Mouse (Mus musculus) heart, adult 9 months (tissue): ENCODE data around the gene Catsperd.
"Not testable (repeated sequence)": the region's sequence is repeated elsewhere in the genome, so short reads cannot be mapped to it uniquely, and the experiment has no call there.

Experiments
- DNase-seq, 2 experiments: peaks; one replicate each; pipeline ENCODE4 v3.0.0; 2022; ENCODE audit warnings: low spot score in 2 of 2

Catsperd gene

DNA sequence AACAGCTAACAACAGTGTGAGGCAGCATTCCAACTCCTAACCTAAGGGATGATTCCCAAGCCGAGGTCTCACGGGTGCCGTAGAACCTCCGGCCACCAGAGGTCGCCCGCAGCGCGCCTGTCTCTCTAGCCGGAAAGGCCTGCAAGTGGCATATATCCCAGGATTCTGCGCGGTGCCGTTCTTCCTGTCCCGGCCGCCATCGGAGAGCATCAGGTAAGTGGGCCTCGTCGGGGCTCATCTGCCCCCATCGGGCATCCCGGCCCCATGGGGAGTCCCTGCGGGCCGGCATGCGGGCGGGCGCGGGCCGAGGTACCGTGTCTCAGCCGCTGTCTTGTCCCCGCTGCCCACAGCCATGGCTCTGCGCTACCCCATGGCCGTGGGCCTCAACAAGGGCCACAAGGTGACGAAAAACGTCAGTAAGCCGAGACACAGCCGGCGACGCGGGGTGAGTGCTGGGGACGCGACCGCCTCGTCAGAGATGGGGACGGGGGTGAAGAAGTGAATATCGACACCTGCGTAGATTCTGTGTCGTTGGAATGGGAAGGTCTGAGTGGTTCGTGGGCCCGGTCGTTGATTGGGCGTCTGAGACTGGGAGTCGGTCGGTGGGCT lies 14.6 kb upstream of the Catsperd start, which contains the start of gene Rpl36:
Rpl36 (plus strand) TSS at position 181 of the 609 bp plus-strand sequence.
- peak; percentile 90 to 95 for DNase-seq

DNA sequence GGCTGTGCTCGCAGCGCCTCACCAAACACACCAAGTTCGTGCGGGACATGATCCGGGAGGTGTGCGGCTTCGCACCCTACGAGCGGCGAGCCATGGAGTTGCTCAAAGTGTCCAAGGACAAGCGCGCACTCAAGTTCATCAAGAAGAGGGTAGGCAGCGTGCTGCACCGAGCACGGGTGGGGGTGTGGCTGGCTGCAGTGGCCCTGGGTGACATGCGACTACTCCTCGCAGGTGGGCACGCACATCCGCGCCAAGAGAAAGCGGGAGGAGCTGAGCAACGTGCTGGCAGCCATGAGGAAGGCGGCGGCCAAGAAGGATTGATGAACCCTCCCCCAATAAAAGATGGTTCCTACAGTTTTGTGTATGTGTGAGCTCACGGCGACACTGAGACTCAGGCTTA lies 14.1 kb upstream of the Catsperd start:
- DNase-seq = not testable (repeated sequence)

DNA sequence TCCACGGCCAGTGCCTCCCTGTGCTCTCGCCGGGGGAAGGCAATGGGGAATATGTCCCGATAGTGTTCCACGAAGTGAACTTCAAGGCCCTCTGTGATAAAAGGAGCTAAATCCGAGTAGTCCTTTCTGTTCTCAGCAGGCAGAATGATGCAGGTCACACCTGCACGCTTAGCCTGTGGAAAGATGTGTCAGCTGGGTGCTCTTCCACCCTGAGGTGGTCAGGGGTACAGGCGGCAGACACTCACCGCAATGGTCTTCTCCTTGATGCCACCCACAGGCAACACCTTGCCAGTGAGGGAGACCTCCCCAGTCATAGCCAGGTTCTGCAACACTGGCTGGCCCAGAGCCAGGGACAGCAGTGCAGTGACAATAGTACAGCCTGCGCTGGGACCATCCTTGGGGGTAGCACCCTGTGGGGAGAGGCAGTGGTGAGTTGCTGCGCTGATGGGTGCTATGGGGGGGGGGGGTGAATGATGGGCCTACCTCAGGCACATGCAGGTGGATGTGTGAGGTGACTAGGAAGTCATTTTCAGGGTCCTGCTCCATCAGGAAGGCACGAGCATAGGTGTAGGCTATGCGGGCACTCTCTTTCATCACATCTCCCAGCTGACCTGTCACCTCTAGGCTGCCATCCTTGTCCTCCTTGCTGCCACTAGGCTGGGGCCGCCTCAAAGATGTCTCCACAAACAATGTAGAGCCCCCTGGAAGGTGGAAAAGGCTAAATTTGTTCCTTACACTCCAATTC lies 13.4 kb upstream of the Catsperd start:
- DNase-seq = no peak

DNA sequence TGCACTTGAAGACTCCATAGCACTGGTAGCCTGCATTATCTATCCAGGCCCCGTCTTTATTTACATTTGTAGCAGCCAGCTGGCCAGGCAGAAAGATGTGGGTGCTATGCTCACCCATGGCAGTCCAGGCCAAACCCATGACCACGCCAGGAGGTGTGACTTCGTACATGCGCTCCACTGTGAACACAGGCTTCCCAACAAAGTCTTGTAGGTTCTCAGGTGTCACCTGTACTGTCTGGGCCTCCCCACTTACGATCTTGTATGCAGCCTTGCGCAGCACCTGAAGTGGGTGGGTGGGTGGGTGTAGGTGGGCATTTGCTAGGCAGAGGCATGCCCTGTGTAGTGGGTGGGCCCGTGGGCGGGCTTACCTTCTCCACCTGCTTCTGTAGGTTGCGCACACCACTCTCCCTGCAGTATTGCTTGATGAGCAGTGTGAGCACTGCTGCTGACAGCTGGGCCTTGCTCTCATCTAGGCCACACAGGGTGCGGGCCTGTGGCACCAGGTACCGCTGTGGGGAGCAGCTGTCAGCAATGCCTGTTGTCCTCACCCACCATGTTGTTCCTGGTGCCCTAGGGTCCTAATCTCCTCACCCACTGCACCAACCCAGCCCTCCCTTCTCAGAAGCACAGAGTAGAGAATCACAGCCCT lies 12.7 kb upstream of the Catsperd start:
- DNase-seq = no peak

DNA sequence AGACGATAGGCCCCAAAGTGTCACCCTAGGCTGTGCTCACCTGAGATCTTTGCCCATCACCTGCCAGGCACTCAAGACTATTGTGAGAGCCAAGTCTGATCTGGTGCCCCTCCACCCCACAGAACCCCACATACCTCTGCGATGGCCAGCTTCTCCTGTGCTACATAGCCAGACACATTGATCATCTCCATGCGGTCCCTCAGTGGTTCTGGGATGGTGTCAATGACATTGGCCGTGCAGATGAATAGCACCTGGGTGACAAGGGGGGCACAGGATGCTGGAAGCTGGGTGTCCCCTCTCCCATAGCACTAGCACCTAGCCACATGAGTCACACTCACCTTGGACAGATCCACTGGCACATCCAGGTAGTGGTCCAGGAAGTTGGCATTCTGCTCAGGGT lies 12.2 kb upstream of the Catsperd start:
- DNase-seq = no peak

DNA sequence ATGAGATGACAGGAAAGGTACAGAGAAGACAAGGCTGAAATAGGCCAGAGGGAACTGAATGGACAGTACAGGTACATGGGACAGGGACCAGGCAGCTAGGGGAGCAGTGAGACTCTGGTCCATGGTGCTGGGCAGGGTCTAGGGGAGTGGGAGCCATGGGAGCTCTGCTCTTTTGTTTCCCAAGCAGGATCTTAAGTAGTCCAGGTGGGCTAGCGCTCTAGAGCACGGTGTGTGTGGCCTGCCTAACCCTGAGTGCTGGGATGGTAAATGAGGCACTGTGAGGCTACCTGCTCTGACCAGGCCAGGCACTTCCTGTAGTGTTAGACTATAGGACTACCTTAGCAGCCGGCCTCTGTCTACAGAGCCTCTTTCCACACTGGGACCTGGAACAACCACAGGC lies 11.2 kb upstream of the Catsperd start:
- DNase-seq = no peak

DNA sequence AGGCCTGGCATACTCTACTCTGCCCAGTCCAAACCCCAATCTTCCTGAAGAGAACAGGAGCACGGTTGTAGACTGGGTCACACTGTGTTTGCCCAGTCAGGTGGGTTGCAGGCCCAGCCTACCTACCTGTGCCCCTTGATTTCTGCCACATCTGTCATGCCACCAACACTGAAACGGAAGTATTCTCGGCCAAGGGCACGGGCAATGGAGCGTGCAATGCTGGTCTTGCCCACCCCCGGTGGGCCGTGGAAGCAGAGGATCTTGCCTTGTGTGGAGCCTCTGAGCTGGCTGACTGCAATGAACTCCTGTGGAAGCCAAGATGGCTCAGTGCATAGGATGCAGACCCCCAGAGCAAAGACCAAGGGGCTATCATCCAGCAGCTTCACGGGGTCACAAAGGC lies 10.3 kb upstream of the Catsperd start:
- DNase-seq = no peak

DNA sequence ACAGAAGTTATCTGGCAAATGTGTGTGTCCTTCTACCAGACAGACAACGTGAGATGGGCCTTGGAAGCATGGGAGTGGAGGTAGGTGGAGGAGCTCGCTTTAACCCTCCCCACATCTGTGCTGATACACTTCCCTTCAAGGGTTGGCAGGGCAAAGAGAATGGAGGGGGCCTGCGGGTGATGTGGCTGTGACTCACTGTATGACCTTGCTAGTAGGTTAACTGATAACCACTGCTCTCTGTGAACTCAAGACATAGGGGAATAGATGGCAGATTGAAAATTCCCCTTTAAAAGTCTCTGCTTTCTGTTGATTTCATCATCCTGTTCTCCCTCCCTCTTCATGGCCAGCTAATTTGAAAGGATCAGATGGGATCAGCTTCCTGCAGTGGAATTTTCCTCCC lies 2.4 kb upstream of the Catsperd start:
- DNase-seq = no peak

DNA sequence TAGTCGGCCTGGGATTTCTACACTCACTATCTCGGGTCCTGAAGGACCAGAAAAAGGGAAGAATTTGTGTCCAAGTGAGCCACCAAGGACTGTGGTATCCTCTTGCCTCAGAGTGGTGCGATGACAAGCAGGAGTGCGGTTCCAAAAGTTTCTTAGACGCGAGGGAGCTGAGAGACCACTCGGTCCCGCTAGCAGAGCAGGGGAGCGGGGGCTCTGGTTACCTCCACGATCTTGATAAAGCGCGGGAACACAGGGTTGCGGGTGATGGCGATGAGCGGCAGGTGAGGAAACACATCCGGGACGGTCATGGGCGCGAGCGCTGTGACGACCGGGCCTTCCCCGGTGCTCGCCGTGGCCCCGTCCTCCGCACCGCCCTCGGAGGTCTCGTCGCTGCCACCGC lies 1.7 kb upstream of the Catsperd start:
- DNase-seq = no peak

DNA sequence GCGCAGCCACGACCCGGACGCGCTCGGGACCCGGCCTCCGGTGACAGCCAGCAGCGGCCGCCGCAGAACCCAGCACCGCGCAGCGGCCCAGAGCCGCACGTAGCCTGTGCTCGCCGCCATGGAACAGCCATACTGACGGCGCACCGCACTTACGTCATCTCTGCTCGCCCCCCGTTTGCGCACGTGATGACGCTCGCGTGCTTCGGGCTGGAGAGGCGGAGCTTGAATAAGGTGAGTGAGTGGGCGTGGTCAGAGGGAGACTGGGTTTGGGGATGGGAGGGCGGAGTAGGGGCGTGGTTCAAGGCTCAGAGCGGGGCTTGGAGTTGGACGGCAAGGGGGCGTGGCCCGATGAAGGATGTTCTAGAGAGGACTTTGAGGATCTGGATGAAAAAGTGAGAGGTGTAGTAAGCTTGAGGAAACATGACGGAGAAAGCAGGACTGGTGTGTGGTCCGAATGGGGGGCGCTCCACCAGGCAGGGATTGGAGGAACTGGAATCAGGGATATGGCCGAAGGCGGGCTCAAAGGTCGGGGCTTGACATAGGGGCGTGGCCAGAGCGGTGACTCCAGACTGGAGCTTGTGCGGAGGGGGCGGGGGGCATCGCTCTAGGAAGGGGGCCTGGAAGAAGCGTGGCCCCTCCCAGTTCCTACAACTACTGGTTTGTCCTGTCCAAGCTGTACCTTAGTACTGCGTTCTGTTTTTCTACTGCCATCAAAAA lies 1.0 kb upstream of the Catsperd start, which contains the start of gene Lonp1:
Lonp1 (minus strand) TSS at position 134 of the 717 bp plus-strand sequence.
- peak; percentile 91 to 93 for DNase-seq

DNA sequence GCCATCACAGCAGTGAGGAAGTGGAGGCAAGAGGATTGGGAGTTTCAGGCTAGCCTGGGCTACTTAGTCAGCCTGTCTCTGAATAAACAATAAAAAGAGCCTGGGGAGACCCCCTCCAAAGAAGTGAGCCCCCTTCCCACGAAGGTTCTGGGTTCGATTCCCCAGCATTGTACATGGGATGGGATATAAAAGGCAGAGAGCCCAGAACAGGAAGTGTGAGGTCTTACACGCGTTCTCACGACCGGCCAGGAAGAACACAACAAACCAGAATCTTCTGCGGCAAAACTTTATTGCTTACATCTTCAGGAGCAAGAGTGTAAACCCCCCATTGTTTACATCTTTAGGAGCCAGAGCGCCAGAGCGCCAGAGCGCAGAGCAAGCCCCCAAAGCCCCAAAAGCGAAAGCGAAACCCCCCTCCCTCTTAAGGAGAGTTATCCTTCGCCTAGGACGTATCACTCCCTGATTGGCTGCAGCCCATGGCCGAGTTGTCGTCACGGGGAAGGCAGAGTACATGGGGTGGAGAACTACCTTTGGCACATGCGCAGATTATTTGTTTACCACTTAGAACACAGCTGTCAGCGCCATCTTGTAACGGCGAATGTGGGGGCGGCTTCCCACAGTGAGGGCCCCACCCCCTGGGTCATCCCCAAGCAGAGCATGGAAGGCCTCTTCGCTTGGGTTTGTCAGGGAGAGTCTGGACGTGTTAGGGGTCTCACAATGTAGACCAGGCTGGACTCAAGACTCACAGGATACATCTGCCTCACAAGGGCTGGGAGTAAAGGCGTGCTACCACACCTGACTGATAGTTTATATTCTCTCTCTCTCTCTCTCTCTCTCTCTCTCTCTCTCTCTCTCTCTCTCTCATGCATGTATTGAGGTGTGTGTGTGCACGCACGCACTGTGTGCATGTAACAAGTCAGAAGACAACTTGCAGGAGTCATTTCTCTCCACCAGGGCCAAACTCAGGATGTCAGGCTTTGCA lies 2.1 kb downstream of the Catsperd start:
- DNase-seq = not testable (repeated sequence)

DNA sequence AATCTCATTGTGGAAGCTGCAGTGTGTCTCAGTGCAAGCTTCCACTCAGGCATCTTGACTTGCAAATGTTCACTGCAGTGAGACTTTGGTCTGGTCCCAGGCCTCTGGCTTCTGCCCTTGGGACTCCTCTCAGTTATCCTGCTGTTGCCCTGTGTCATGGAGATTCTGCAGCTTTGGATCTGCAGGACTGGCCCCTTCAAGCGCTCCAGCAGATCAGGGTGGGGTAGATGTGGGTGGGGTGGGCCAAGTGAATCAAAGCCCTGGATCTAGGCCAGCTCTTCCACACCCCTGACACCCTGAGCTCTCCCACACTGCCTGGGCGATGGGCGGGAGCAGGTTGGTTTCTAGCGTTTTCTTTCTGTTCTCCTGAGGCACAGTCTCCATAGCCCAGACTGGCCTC lies 3.9 kb downstream of the Catsperd start:
- no peak for DNase-seq

DNA sequence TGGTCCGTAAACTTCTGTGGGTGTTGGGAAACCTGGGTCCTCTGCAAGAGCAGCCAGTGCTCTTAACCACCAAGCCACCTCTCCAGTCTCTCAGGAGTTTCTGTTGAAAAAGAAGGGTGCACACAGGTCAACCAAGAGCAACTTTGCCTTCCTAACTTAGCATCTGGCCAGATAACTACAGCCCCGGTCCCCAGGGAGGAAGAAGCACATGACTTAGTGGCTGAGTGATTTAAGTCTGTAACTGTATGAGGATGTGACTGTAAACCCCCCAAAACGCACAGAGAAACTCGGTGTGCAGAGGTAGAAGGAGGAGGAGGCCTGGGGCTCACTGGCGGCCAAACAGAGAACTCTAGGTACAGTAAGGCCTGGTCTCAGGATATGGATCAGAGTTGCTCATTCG lies 6.1 kb downstream of the Catsperd start:
- DNase-seq = no peak

DNA sequence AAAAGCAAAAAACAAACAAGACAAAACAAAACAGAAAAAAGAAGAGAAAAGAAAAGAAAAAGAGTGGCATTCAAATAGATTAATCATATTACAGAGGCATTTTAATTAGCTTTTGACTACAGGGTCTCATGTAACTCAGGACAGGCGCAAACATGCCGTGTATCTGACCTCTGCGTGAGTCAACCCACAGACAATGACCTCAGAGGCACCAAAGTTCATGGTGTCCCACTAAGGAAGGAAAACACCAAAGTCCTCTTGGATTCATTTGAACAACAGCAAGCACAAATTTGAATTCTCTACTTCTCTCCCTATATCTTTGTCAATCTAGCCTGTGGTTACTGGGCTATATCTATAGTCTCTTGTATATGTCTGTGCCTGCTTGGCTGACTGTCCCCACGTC lies 15.3 kb downstream of the Catsperd start:
- DNase-seq = no peak

DNA sequence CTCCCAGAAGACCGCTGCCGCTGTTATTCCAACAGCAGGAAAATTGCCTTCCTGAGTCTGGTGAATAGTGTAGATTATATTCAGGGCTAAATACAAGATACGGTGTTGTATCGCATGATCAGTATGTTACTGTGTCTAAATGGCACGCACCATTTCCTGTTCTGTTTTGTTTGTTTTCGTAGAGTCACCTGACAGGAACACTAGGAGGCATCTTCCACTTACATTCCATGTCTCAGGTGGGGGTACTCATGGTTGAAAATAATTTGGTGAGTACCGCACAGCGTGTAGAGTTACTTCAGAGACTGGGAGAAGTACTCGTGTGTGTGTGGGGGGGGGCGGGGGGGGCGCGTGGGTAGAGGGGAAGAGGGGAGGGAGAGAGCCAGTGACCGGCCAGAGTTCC lies 19.6 kb downstream of the Catsperd start:
- DNase-seq = no peak

DNA sequence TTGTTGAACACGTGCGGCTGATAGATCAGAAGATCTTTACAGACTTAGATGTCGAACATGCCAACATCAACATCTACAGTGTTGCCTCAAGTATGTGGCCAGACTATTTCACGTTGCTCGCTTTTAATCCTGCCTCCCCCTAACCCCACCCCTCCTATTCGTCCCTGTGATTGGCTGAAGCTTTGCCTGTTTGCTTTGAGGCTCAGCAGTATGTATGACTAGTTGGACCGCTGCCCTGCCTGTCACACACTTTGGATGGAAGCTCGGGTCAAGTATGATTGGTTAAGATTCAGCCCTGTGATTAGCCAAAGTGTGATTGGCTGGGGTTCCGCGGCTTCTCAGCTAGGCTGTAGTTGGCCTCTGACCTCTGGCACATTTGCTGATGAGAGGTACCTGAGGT lies 23.9 kb downstream of the Catsperd start:
- DNase-seq = no peak

DNA sequence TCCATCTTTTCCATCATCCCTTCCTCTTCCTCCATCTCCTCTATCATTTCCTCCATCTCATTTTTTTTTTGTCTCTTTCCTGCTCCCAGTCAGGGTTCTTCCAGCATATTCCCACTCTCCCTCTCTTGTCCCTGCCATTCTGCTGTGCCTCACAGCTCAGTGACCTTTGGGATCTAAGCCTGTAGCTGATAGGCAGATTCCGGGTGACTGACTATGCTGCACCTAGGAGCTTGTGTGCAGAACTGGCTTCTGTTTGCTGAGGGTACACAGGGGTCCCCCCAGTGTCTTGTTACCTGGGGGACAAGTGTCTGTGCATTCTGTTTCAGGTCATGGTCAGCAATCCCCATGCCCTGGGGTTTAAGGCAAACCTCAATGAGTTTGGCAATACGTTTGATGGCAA lies 26.8 kb downstream of the Catsperd start:
- DNase-seq = no peak

DNA sequence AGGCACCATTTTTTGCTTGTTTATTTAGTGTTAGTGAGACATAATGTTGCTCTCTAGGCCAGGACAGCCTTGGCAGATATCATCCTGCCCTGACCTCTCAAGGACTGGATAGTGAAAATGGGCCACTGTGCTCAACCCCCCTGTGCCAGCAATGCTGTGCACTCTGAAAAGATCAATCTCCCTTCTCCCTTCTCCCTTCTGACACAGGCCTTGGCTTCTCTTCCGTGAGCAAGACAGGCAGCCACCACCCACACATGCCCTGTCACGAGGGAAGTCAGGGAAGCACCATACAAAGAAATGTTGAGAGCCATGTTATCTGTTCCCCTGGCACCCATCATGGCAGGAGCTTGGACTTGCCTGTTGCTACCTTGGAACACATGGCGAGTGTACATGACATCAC lies 27.4 kb downstream of the Catsperd start:
- no peak for DNase-seq

DNA sequence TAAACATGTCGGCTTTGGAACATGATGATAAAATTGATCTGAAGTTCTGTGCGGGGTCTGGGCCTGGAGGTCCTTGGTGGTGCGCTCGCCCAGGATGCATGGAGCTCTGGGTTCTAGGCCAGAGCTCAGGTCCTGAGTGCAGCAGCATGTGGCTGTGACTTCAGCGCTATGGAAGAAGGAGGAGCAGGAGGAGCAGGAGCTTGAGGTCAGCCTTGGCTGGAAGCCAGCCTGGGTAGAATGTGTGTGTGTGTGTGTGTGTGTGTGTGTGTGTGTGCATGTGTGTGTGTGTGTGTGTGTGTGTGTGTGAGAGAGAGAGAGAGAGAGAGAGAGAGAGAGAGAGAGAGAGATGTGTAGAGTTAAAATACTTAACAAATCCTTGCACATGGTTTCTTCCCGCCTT lies 28.2 kb downstream of the Catsperd start:
- no peak for DNase-seq

DNA sequence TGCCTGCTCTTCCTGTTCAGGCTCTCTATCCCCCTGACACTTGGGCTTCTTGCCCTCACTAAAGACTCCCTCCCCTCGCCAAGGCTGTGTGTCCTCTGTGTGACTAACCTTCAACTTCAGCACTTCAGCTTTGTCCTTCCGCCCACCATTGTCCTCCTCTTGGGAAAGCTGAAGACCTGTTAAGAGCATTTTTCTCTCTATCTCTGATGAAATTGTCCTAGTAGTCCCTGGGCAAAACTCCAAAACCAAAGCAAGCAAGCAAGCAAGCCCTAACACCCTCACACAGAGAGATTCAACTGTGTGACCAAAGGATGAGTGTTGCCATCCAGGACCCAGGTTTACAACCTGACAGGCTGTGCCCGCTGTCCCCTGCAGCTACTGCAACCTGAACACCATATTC lies 35.7 kb downstream of the Catsperd start:
- no peak for DNase-seq

DNA sequence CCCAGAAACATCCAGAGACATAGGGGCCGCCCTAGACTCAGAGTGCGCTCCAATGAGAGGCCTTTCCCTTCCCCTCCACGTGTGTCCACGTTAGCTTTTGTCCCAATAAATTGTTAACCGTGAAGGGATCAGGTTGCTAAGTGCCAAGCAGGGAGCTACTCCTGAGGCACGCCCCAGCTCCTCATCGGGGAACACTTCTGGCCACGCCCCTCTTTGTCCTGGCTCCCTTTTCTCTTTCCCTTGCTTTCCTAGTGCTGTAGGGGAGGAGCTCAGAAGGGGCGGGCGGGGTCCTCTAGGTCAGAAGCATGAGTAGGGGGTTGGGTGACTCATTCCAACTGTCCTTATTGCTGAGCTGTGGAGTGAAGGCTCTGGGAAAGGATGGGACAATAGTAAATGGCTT lies 36.4 kb downstream of the Catsperd start:
- no peak for DNase-seq
